Mouse (Mus musculus): ENCODE measurements around the gene Cacna2d3. TPM values are rescaled to one million over a fixed set of nuclear protein-coding genes. Genes with fewer than 3 reads are reported as not detected.

The Cacna2d3 gene
- total RNA-seq, 2 experiments from 2014 or later, result 59.3 to 61.7 TPM

DNA sequence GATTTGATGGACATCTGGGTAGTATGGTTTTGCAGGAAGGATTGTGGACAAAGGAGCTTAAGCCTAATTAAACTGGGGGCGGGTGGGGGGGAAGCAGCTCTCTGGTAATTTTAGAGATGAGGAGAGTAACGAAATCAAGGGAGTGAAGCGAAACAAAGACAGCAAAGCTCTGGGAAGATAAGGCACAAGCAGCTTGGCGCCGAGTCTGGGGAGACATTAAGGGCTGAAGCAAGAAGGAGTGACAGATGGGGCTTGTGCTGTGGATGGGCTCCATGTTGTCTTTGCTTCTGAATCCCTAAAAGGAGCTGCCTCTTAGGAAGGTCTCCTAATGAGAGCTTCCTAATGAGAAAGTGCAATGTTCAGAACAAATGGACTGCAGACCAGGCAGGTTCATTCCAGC lies 219.0 kb downstream of the Cacna2d3 start:
- DNase-seq, result no peak
- intact Hi-C loops (cut with DNase I), result no loop called here

DNA sequence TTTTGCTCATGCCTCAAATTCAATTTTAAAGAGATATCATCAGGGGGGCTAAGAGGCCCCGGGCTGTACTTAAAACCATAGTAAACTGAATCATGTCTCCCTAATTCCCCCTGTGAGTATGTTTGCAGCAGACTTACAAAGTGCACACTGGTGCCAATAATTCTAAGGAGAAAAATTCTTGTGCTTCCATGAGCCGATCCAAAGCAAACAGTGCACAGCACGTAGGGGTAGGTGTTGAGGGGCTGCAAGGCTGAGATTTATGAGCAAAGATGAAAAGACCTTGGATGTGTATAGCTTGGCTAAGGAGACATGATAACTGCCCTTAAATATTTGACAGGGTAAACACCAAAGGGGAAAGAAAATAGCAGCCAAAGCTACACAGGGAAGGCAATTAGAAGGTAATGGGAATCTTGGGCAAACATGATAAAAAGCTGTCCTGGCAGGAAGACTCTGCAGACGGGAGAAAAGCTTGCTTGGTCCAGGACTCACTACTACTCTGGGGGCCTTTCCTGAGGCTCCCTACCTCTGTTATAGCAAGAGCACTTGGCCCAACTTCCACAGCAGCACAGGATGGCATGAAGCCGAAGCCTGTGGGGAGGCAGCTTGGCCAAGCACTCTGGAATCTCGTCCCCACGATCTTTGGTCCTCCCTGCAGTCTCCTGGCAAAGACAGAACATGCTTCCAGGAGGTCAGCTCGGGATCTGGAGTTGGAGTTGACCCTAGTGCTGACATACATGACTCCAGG lies 222.9 kb downstream of the Cacna2d3 start:
- intact Hi-C loops (cut with DNase I), result no loop called here
- no peak for DNase-seq

DNA sequence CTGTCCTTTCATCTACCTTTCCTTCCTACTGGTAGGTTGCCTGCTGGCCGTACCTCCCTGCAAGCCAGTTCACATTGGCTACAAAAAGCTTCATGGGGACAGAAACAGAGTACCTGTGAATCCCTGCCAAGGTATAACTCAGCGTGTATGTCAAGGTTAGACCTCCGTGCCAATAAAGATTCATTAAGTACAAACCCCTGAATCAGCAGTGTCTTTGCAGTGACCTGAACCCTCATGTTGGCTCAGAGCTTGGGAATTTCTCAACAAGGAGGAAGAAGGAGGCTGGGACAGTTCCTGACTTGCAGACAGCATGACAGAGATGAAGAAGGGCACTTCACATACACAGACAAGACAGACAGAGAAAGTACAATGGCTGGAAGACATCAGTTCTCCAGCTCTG lies 225.1 kb downstream of the Cacna2d3 start:
- intact Hi-C loops (cut with DNase I), result no loop called here
- no peak for DNase-seq

DNA sequence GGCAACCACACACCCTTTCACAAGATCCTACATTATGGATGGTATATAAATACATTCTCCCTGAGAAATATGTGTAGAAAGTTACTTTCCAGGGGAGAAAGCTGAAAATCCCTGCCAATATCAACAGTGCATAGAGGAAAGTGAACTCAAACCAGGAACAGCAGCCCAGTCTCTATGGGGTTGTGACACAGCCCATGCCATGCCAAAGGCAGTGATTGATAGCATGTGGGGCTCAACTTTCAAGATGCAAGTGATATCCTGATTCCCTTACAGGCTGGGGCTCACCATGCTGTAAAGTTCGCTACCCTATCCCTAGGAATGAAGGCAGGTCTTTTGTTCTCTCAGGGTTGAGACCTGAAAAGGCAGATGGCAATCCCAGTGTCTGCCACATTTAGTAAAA lies 229.9 kb downstream of the Cacna2d3 start:
- DNase-seq, result no peak

DNA sequence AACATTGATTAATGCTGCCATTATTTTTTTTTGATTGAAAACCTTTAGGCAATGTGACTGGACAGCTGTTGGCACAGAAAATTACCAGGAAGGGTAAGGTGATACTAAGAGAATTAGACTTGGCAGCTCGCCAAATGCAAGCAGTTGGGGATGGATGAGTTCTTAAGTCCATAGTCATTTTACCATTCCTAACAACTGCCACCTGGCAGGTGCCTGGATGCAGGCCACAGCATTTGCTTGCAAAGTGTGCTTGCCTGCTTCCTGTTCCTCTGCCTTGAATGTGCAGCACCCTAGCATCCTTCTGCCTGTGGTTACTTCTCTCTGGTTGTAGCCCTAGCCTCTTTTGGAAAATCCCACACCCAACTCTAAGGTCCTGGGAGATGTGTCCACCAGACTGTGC lies 236.2 kb downstream of the Cacna2d3 start:
- intact Hi-C loops (cut with DNase I), result no loop called here
- peak; percentile 40 for DNase-seq

More for the DNA sequence above, 229.9 kb downstream of the Cacna2d3 start:
- intact Hi-C loops (cut with DNase I), result no loop called here

DNA sequence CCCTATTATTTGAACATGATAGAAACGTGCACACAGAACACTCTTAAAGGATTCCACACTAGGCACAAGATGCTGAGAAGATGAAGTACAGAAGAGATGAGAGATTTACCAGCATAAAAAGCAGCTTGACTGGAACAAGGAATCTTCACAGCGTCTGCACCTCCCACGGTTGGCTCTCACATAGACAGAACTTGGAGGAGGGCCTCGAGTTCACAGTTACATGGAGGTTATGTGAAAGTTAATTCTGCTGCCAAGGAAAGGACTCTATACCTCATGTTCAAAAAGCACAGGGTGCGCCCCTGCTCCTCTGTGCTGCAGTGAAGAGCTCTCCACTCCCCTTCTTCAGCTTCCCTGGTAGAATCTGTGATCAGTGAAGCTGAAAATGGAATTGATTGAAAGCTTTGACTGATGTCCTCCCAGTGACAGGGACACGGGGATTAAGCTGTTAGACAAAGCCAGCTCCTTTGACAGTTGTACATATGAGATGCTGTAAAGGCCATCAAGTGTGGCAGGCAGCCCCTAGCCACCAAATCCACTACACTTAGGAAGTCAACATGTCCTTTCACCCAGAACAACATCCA lies 243.2 kb downstream of the Cacna2d3 start:
- intact Hi-C loops (cut with DNase I), result no loop called here

DNA sequence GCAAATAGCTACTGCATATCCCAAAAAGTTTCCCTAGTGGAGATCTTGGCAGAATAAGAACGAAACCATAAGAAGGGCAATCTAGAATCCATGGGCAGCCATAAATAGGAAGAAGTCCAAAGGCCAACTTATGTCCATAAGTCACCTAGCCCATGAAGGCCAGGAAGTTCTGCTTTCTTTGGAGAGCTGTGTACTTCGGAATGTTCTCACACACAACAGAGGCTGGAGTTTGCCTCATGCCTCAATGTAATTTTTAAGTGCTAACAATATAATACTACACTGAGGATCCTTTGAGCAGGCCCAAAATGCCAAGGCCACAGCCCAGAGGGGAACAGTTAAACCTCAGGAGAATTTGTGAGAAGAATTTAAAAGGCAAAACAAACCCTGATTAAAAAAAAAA lies 257.4 kb downstream of the Cacna2d3 start:
- no peak for DNase-seq
- intact Hi-C loops (cut with DNase I), result no loop called here

More for the DNA sequence above, 243.2 kb downstream of the Cacna2d3 start:
- DNase-seq, result no peak

DNA sequence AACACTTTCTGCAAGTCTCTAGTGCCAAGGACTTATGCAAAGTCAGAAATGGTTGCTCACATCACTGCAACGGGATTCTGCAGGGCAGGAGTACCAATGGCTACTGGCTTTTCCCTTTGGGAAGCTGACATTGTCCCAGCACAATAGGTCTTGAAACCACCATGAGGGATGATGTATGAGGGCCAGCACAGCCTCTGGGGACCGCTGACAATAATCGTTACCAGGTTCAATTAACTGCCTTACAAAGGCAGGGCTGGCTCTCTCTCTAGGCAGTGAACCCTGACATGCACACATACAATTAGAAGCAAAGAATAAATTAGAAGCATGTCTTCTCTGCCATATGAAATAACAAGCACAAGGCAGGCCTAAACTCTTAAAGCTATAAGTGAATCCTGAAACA lies 272.5 kb downstream of the Cacna2d3 start:
- DNase-seq, result no peak
- intact Hi-C loops (cut with DNase I), result loop anchor here (10.0 kb wide), 4 partner anchors 334 to 1444 kb away; no protein-coding TSS in a partner anchor

DNA sequence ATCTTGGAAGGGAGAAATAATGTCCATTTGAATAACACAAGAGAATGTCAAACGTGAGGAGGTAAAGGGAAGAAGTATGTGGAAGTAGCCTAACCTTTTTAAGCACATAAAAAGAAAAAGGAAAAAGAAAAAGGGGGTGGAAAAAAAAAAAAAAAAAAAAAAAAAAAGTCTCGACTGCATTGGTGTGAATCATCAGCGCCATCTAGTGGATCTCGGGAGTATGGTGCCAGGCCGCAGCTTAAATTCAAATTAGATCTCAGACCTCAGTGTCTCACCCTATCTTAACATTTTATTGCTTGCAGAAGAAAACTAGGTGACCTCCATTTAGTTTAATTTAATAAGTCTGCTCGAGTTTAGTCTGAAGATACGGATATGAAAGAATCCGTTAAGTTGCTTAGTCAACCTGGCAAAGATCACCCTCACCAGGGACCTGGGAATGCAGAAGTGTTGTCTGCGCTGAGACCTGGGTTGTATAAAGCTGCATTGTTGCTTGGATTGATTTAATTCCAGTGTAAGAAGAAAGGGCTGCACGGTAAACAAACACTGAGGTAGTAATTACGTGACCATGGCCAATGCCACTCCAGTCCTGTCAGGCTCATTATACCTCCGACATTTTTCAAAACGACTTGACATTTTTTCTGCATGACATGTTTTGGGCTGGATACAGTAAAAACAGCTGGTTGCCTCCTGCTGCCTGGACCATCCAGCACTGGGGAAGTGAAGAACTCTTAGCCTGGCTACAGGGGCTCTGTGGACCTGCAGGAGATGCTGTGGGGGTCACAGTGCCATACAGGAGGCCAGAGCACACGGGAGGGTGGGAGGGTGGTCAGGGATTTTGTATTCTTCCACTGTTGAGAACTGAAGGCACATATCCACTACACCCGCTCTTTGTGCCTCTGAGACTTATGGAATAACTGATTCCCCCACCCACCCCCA lies 278.3 kb downstream of the Cacna2d3 start:
- intact Hi-C loops (cut with DNase I), result loop anchor here (5.0 to 10.0 kb wide), 6 partner anchors 329 to 1636 kb away; no protein-coding TSS in a partner anchor
- DNase-seq, result peak; percentile 68

DNA sequence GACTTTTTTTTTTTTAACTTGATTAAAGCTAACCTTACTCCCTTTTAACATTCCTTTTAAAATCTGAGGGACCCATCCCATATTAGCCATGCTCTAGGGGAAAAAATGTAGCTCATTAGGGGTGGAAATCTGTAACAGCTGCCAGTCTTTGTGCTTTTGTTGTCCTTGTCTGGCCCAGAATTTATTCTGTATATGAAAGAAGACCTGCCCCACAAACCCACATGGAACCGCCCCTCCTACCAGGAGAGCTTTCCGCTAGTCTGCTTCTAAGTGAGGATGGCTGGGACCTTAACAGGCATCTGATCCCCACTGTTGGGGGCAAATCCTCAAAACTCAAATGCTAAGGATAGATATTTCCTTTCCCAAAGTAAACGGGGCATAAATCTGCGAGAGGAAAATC lies 279.2 kb downstream of the Cacna2d3 start:
- DNase-seq, result no peak
- intact Hi-C loops (cut with DNase I), result loop anchor here (5.0 to 10.0 kb wide), 6 partner anchors 328 to 1635 kb away; no protein-coding TSS in a partner anchor

DNA sequence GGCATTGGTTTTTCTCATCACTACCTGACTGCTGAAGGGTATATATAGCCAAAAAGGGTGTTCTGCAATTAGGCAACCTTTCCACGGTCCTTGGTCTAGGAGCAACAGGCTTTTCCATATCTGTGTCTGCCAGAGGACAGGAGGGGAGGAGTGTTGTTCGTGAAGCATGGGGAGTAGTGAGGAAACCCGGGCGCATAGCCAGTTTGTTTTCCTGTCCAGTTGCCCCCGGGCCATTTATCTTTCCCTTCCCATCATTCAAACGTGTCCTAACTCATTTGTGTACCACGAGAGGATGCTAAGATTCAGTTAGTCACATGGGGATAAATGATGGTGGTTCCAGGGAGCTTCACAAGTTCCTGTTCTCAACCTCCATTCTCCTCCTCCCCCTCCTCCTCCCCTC lies 283.0 kb downstream of the Cacna2d3 start:
- peak; percentile 27 for DNase-seq
- intact Hi-C loops (cut with DNase I), result no loop called here

DNA sequence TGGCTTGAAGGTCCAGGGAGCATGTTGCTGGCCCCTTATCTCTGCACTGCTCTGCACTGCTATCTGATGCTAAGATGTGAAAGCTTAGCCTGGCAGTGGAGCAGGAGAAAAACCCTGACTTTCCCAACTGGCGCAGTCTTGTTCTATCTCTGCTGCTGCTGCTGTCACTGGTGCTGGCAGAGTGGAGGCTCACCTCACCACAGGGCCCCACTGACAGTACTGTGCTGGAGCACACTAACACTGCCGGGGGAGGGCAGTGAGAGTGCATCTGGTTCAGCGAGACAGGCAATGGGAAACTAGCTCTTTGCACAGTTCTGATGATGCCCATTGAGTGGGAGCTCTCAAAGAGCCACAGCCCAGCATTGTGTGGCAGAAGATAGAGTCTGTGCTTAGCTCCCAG lies 283.4 kb downstream of the Cacna2d3 start:
- peak; percentile 28 for DNase-seq
- intact Hi-C loops (cut with DNase I), result no loop called here

DNA sequence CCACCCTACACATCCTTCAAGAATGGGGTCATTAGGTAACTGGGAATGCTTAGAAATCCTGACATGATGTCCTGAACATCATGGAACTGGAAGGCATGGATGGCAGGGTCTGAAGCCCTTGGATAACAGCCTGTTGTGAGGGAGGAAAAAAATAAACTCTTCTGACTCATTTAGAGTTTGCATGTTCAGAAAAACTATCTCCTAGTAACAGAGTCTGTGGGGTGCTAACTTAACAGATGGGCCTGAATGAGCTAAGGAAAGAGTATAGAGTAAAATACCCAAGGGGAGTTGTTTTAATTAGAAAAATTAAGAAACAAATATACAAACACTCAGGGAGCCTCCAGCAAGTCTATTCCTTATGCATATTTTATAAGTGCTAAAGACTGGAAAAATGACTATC lies 286.5 kb downstream of the Cacna2d3 start:
- intact Hi-C loops (cut with DNase I), result no loop called here
- DNase-seq, result no peak

DNA sequence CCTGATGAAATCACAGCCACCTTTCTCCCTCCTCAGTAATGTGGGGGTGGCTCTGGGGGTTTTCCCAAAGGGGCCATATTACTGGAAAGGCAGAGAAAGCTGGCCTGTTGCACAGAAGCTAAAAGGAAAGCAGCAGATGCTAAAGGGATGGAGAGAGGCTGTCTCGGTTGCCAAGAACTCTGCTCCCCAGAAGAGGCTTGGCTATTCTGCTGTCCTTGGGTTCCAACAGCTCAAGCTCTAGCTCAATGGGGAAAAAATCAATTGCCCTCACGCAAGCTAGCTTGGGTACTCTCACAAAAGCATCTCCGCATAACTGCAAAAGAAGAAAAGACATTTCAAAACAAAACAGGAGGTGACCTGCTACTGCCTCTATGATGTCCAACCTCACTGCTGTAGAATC lies 287.9 kb downstream of the Cacna2d3 start:
- intact Hi-C loops (cut with DNase I), result no loop called here
- DNase-seq, result no peak

DNA sequence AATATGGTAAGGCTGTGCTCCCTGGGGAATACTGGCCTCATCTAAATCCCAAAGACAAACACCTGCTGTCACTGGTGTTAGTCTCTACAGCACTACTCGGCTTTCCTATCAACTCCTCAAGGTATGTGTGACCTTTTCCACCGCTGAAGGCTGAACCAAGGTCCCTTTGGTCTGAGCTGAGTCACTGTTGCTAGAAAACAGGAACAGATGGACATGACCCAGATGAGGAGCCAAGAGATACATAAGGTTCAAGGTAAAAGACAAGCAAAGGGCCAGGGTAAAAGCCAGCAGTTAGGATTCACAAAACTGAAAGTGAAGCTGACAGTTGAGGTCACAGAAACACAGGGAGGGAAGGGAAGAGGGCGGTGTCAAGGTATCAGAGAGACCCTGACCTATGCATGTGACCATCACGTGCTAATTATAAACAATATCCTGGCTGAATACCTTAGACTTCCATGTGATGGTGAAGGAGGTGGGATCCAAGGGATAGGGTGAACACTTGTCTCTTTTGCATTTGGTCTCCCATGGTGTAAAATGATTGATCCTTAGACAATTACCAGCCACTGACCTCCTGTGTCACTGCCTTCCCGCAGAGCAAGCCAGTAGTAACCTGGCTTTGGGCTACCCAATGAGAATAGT lies 288.5 kb downstream of the Cacna2d3 start:
- intact Hi-C loops (cut with DNase I), result no loop called here
- DNase-seq, result no peak

DNA sequence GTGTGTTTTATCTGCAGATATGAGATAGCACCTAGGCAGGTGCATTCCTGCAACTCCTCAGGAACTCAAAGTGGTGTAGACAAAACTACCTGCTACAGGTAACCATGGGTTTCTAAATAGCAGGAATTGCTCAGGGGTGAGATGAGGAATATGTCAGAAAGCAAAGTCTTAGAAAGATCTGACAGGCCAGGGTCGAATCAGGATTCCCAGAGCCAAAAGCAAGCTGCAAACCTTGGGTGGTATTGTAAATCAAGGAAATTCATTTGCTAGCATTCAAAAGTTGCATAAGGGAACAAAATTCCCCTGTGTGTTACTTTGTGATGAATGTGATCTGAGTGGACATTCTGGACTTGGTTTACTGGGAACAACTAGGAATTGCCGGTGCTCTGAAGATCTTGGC lies 291.9 kb downstream of the Cacna2d3 start:
- DNase-seq, result no peak
- intact Hi-C loops (cut with DNase I), result no loop called here

DNA sequence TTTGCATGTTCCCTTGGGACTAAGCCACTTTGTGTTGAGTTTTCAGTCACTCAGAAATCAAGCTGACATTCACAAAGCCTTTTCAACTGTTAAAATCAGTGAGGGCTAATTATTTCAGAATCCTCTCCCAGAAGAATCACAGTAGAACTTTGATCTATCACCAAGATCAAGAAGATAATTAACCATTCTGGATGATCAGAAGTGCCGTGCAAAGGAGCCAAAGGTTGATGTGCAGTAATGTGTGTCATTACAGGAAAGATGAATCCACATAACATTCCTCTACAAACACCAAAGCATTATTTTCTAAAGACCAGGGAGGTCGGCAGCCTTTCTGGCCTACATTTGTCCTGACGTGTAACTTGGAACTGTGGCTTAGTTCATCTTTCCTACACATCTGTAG lies 296.0 kb downstream of the Cacna2d3 start:
- DNase-seq, result no peak
- intact Hi-C loops (cut with DNase I), result no loop called here

DNA sequence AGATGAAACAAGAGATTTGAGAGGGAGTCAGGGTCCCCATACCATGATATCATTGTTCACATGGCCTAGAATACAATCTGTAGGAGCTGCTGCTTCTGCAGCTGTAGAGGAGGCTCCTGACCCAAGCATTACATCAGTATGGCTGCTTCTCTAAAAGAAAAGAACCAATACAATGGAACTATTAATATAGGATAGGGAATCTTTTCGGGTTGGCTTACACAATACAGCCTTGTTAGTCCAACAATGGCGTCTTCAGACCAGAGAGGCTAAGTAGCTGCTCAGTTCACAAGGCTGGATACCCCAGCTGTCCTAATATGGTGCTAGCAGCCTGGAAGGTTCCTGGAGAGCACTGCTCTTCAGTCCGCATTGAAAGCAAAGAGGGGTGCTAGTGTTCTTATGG lies 296.5 kb downstream of the Cacna2d3 start:
- no peak for DNase-seq
- intact Hi-C loops (cut with DNase I), result no loop called here

DNA sequence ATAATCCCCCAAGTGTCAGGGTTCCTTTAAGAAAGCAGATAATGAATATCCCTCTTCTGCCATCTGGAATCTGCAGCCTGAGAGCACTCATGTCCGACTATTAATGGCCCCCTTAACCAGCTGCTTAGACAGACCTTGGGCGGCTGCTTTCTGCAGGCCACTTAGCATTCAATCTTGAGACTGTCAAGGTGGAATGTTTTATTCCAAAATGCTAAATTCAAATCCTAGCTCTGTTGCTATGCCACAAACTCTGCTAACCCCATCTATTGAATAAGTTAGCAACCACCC lies 315.8 kb downstream of the Cacna2d3 start:
- no peak for DNase-seq
- intact Hi-C loops (cut with DNase I), result no loop called here

DNA sequence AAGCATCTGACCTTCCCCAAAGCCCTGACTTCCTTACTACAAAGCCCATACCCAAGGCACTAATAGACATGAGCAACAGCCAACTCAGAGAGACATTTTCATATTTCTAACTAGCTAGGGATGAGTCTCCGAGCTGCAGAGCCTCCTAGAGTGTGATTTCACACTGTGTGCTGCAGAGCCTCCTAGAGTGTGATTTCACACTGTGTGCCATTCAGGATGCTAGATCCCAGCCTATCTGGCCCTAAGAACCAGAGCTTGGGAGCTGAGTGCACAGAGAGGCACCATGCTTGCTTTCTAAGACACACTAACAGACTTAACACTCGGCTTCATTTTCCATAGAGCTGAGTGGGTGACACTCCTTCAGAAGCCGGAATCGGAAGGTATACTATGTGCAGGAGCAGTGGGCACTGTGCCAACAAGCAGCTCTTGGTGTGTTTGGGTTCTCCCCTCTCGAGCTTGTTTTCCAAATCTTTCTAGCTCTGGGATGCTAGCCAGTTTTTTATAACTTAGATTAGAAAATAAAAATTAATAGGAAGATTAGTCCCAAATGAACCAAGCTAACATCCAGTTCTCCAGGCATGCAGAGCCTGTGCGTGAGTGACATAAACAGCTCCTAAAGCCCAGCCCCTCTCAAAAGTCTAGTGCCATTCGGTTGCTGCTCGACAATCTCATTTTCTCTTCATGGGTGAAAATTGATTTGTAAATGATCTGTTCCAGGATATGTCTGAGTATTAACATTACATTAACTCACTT lies 316.4 kb downstream of the Cacna2d3 start:
- peak; percentile 24 for DNase-seq
- intact Hi-C loops (cut with DNase I), result no loop called here
